Mouse (Mus musculus) G1E (cell line): ENCODE measurements around the gene Kctd3.

ENCODE experiments used
- CTCF ChIP-seq: IDR thresholded peaks from 2 replicates; pipeline ENCODE4 v1.5.1; 2012; ENCODE audit warnings: low read depth, low read length, inconsistent platforms, mixed read lengths
- GATA1 ChIP-seq: IDR thresholded peaks from 2 replicates; pipeline ENCODE4 v1.6.1; 2012; ENCODE audit warnings: borderline replicate concordance, low read length, inconsistent platforms, mixed read lengths
- GATA2 ChIP-seq: IDR thresholded peaks from 2 replicates; pipeline ENCODE4 v1.6.1; 2012; ENCODE audit warnings: low read depth, low read length, inconsistent platforms, borderline replicate concordance
- POLR2AphosphoS5 ChIP-seq: IDR thresholded peaks from 2 replicates; pipeline ENCODE4 v1.6.1; 2012; ENCODE audit warnings: low read depth, low read length, inconsistent platforms; ENCODE audit not compliant: insufficient replicate concordance
- TAL1 ChIP-seq: conservative IDR thresholded peaks from 2 replicates; pipeline ENCODE4 v1.6.1; 2012; ENCODE audit warnings: low read depth, low read length, inconsistent platforms, mixed read lengths

GRCm38 (mm10) chr1:189052189-189052588 lies 44.5 kb upstream of the Kctd3 start:
- TF ChIP-seq CTCF (no peak), GATA1 (no peak), POLR2AphosphoS5 (no peak), TAL1 (no peak), GATA2 (no peak)
